Mouse (Mus musculus) left cerebral cortex, adult 9 months (tissue): ENCODE data around the gene Depdc1b.
A peak's percentile ranks its signal among the peaks of the same experiment; 100 is the strongest.

Source experiments
- DNase-seq, 2 experiments: peaks; one replicate each; pipeline ENCODE4 v3.0.0; 2022; ENCODE audit warnings: low spot score in 2 of 2

Gene Depdc1b

GRCm38 (mm10) chr13:108317414-108317813 is 1.3 kb downstream of the Depdc1b start:
- DNase-seq = no peak

- no peak for DNase-seq
These were observed 2.9 kb downstream of the Depdc1b start for GRCm38 (mm10) chr13:108319028-108319427.

- no peak for DNase-seq
These were observed 4.1 kb downstream of the Depdc1b start for GRCm38 (mm10) chr13:108320216-108320615.

GRCm38 (mm10) chr13:108322466-108322865 is 6.3 kb downstream of the Depdc1b start:
- no peak for DNase-seq

- no peak for DNase-seq
These were observed 7.2 kb downstream of the Depdc1b start for GRCm38 (mm10) chr13:108323317-108323716.

GRCm38 (mm10) chr13:108323866-108324829 is 8.0 kb downstream of the Depdc1b start:
- no peak for DNase-seq

- no peak for DNase-seq
These were observed 9.7 kb downstream of the Depdc1b start for GRCm38 (mm10) chr13:108325871-108326270.

- DNase-seq = no peak
These were observed 10.2 kb downstream of the Depdc1b start for GRCm38 (mm10) chr13:108326351-108326750.

- DNase-seq = no peak
These were observed 10.9 kb downstream of the Depdc1b start for GRCm38 (mm10) chr13:108327047-108327446.

GRCm38 (mm10) chr13:108328406-108329180 is 12.5 kb downstream of the Depdc1b start:
- DNase-seq = no peak

GRCm38 (mm10) chr13:108329693-108330092 is 13.6 kb downstream of the Depdc1b start:
- DNase-seq = no peak

- DNase-seq = no peak
These were observed 19.3 kb downstream of the Depdc1b start for GRCm38 (mm10) chr13:108335257-108336003.

- no peak for DNase-seq
These were observed 20.1 kb downstream of the Depdc1b start for GRCm38 (mm10) chr13:108336192-108336591.

- no peak for DNase-seq
These were observed 21.2 kb downstream of the Depdc1b start for GRCm38 (mm10) chr13:108337340-108337739.

- no peak for DNase-seq
These were observed 22.1 kb downstream of the Depdc1b start for GRCm38 (mm10) chr13:108338076-108338836.

GRCm38 (mm10) chr13:108339907-108340596 is 23.9 kb downstream of the Depdc1b start:
- DNase-seq = no peak

- DNase-seq = no peak
These were observed 25.5 kb downstream of the Depdc1b start for GRCm38 (mm10) chr13:108341585-108341984.

GRCm38 (mm10) chr13:108345756-108346155 is 29.6 kb downstream of the Depdc1b start:
- DNase-seq = no peak

GRCm38 (mm10) chr13:108347016-108347415 is 30.9 kb downstream of the Depdc1b start:
- DNase-seq = peak in 1 of 2 experiments; percentile 36

GRCm38 (mm10) chr13:108349624-108350023 is 33.5 kb downstream of the Depdc1b start:
- peak in 1 of 2 experiments; percentile 23 for DNase-seq
